ENCODE assay signal across 27 mouse cellular contexts in the genomic region with DNA sequence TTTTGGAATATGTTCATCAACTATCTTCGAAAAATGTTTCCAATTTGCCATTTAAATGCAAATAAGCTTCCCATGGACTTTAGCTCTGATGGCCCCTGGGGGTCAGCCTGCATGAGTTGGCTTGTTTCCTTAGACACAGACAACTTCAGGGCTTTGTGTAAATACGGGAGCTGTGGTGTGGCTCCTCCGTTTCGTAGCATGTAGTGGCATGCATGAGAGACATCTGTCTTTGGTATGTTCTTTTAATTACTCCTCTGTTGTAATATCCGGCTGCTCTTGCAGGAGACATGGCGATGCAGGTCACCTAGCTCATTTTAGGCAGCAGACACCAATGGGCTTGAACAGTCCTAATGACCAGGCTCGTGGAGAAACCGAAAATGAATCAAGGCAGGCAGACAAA.
DNase-seq lines count a peak whose midpoint lies in the region; ATAC-seq and TF ChIP-seq lines count a peak whose summit lies in the region.
"Had no signal": no experiment of that assay in that cellular context is flagged by ENCODE, and none has a peak within 500 bp of the region (broad histone marks: within the 10 kb centered on the region; RNA-seq: fewer than 3 reads in every experiment).

No protein-coding gene starts in this region.

- WGBS in liver, embryonic 12.5 days (ENCODE audit: insufficient replicate concordance): 79% methylated on average over 8 of the region's 8 CpGs
- 77% methylated on average over 8 of the region's 8 CpGs for WGBS in liver, embryonic 11.5 days
- 52% methylated on average over 8 of the region's 8 CpGs for WGBS in lung, postnatal 0 days
- 57% methylated on average over 8 of the region's 8 CpGs for WGBS in limb, embryonic 10.5 days

- H3K9me3 ChIP-seq in liver, embryonic 12.5 days (replicated peaks): no peaks in the 10 kb centered on the region
- no peaks in the 10 kb centered on the region for H3K9me3 ChIP-seq in liver, embryonic 11.5 days (ENCODE audit: control insufficient read depth, low read length)
- H3K9me3 ChIP-seq in lung, postnatal 0 days (ENCODE audit: low read length): no peaks in the 10 kb centered on the region
- no peaks in the 10 kb centered on the region for H3K9me3 ChIP-seq in limb, embryonic 10.5 days (replicated peaks)
- H3K9me3 ChIP-seq: embryonic facial prominence, embryonic 12.5 days; forebrain, embryonic 10.5 days; heart, embryonic 13.5 days; limb, embryonic 15.5 days; midbrain, embryonic 10.5 days; stomach, embryonic 15.5 days had no signal

- H3K9ac ChIP-seq in liver, embryonic 12.5 days: 0 out of 2 replicates have a peak overlapping the region, but pooled peaks have one; percentile 59
- H3K9ac ChIP-seq in liver, embryonic 11.5 days (ENCODE audit: low read depth, low read length): no peak overlapping the region
- H3K9ac ChIP-seq in lung, postnatal 0 days (replicated peaks; ENCODE audit: low read depth): no peak overlapping the region
- H3K9ac ChIP-seq: embryonic facial prominence, embryonic 12.5 days; heart, embryonic 13.5 days; limb, embryonic 15.5 days; stomach, embryonic 15.5 days had no signal

- no peaks in the 10 kb centered on the region; the same call in 1 of the 2 replicates for H3K36me3 ChIP-seq in liver, embryonic 12.5 days
- H3K36me3 ChIP-seq in liver, embryonic 11.5 days (ENCODE audit: control insufficient read depth, insufficient read depth, low read length): no peaks in the 10 kb centered on the region
- no peaks in the 10 kb centered on the region for H3K36me3 ChIP-seq in lung, postnatal 0 days (ENCODE audit: insufficient read depth, low read length)
- peaks cover 11% of the 10 kb centered on the region; the same call in 1 of the 2 replicates for H3K36me3 ChIP-seq in limb, embryonic 10.5 days
- H3K36me3 ChIP-seq: embryonic facial prominence, embryonic 12.5 days; forebrain, embryonic 10.5 days; limb, embryonic 15.5 days; midbrain, embryonic 10.5 days; stomach, embryonic 15.5 days had no signal

- H3K4me2 ChIP-seq in liver, embryonic 12.5 days: peak overlapping the region; percentile 63
- no peak overlapping the region for H3K4me2 ChIP-seq in liver, embryonic 11.5 days
- H3K4me2 ChIP-seq in lung, postnatal 0 days (replicated peaks; ENCODE audit: low read depth, low read length): no peak overlapping the region; the same call in 1 of the 2 replicates
- H3K4me2 ChIP-seq: embryonic facial prominence, embryonic 12.5 days; heart, embryonic 13.5 days; limb, embryonic 15.5 days; stomach, embryonic 15.5 days had no signal

- ATAC-seq in liver, embryonic 12.5 days: no peak
- no peak for ATAC-seq in liver, embryonic 11.5 days (replicated peaks; ENCODE audit: low FRiP score)
- ATAC-seq in lung, postnatal 0 days: peak; percentile 62
- ATAC-seq in granulocyte monocyte progenitor cell, adult 5-6 weeks (replicated peaks; ENCODE audit: poor library complexity, severe bottlenecking): no peak
- ATAC-seq: forebrain, embryonic 16.5 days; hindbrain, postnatal 0 days had no signal

- DNase-seq in liver, embryonic 11.5 days (ENCODE audit: low spot score): no peak
- DNase-seq in lung, postnatal 0 days (ENCODE audit: low spot score): peak; percentile 63
- DNase-seq in lung, postnatal 10 days: no peak
- DNase-seq in limb, embryonic 10.5 days (ENCODE audit: low spot score): no peak
- DNase-seq in adrenal gland, postnatal 36 days: no peak
- no peak for DNase-seq in adrenal gland, adult 18-20 months (ENCODE audit: low spot score in 2 of 2)
- DNase-seq: cerebellum, adult 11 months; cerebellum, postnatal 10 days; gastrocnemius, postnatal 14 days; heart, adult 18-20 months; heart, postnatal 14 days; kidney, adult 18-20 months; kidney, postnatal 4 days; right cerebral cortex, adult 18-20 months; right cerebral cortex, postnatal 4 days; thymus, adult 18-20 months; thymus, postnatal 36 days had no signal

- H3K4me3 ChIP-seq in liver, embryonic 12.5 days: peak overlapping the region; percentile 46
- H3K4me3 ChIP-seq in liver, embryonic 11.5 days (ENCODE audit: low read depth, low read length): no peak overlapping the region
- no peak overlapping the region for H3K4me3 ChIP-seq in lung, postnatal 0 days (ENCODE audit: low read depth, low read length)
- H3K4me3 ChIP-seq in limb, embryonic 10.5 days: no peak overlapping the region
- H3K4me3 ChIP-seq: embryonic facial prominence, embryonic 12.5 days; forebrain, embryonic 10.5 days; heart, embryonic 13.5 days; limb, embryonic 15.5 days; midbrain, embryonic 10.5 days; stomach, embryonic 15.5 days had no signal

- H3K27ac ChIP-seq in liver, embryonic 12.5 days: peak overlapping the region; percentile 93
- no peak overlapping the region for H3K27ac ChIP-seq in liver, embryonic 11.5 days (ENCODE audit: low read depth, low read length)
- H3K27ac ChIP-seq in lung, postnatal 0 days (ENCODE audit: low read length): no peak overlapping the region
- H3K27ac ChIP-seq in limb, embryonic 10.5 days: peak overlapping the region; percentile 21; the same call in 1 of the 2 replicates
- H3K27ac ChIP-seq: embryonic facial prominence, embryonic 12.5 days; forebrain, embryonic 10.5 days; hindbrain, postnatal 0 days; limb, embryonic 15.5 days; midbrain, embryonic 10.5 days; stomach, embryonic 15.5 days had no signal

- H3K4me1 ChIP-seq in liver, embryonic 12.5 days: peaks cover 62% of the 10 kb centered on the region
- peaks cover 24% of the 10 kb centered on the region for H3K4me1 ChIP-seq in liver, embryonic 11.5 days (replicated peaks; ENCODE audit: control insufficient read depth, insufficient read depth, low read length)
- H3K4me1 ChIP-seq in lung, postnatal 0 days (ENCODE audit: insufficient read depth, low read depth, low read length): peaks cover 6% of the 10 kb centered on the region; the same call in 1 of the 2 replicates
- peaks cover 29% of the 10 kb centered on the region for H3K4me1 ChIP-seq in limb, embryonic 10.5 days
- H3K4me1 ChIP-seq: embryonic facial prominence, embryonic 12.5 days; stomach, embryonic 15.5 days had no signal

- TF ChIP-seq CTCF in lung, postnatal 0 days (IDR thresholded peaks at IDR 0.05): no peak

- no peak for TF ChIP-seq EP300 in lung, postnatal 0 days (IDR thresholded peaks at IDR 0.05)

- no peaks in the 10 kb centered on the region for H3K27me3 ChIP-seq in liver, embryonic 12.5 days (replicated peaks)
- no peaks in the 10 kb centered on the region for H3K27me3 ChIP-seq in liver, embryonic 11.5 days (replicated peaks; ENCODE audit: control insufficient read depth, insufficient read depth, low read length)
- no peaks in the 10 kb centered on the region for H3K27me3 ChIP-seq in lung, postnatal 0 days (replicated peaks; ENCODE audit: insufficient read depth, low read length)
- H3K27me3 ChIP-seq in limb, embryonic 10.5 days (ENCODE audit: low read depth, poor library complexity, severe bottlenecking): no peaks in the 10 kb centered on the region
- H3K27me3 ChIP-seq: embryonic facial prominence, embryonic 12.5 days; heart, embryonic 13.5 days; limb, embryonic 15.5 days; stomach, embryonic 15.5 days had no signal

Comparison
In these comparisons a context has a peak if more than half of its experiments do, and no peak if none do; other contexts are left out.
1. H3K27ac ChIP-seq: peak in liver, embryonic 12.5 days (single experiment) and limb, embryonic 10.5 days (single experiment); none in liver, embryonic 11.5 days (single experiment) and lung, postnatal 0 days (single experiment).